Mouse (Mus musculus) MEL (cell line): ENCODE data around the gene Tex9. TPM values are rescaled to one million over a fixed set of nuclear protein-coding genes. Genes with fewer than 3 reads are reported as not detected.

ENCODE experiments used
- DNase-seq: peaks from one replicate; pipeline ENCODE4 v3.0.0; 2011; ENCODE audit warnings: low read depth, low spot score
- H3K27ac ChIP-seq: 2 replicates; pipeline ENCODE4 v1.5.1; 2012; ENCODE audit warnings: low read depth, mild to moderate bottlenecking, control low read depth, low read length, moderate library complexity; ENCODE audit not compliant: control insufficient read depth
- H3K27me3 ChIP-seq, 2 experiments: fragments of 150-350 bp in 1 of 2; sonication (generic) in 1 of 2; 2 replicates each; pipeline ENCODE4 v1.6.1; 2012; ENCODE audit warnings: low read length in 2 of 2, mild to moderate bottlenecking in 2 of 2, improper control_type of control experiment in 1 of 2, moderate library complexity in 1 of 2; ENCODE audit not compliant: insufficient read depth in 2 of 2, control insufficient read depth in 1 of 2
- H3K36me3 ChIP-seq, 2 experiments: 2 replicates each; pipeline ENCODE4 v1.6.1; 2012 to 2014; ENCODE audit warnings: low read length in 2 of 2, improper control_type of control experiment in 1 of 2, inconsistent platforms in 1 of 2, mild to moderate bottlenecking in 1 of 2; ENCODE audit not compliant: insufficient read depth in 2 of 2, control insufficient read depth in 1 of 2
- H3K4me1 ChIP-seq, 2 experiments: fragments of 150-350 bp in 1 of 2; sonication (generic) in 1 of 2; 2 replicates each; pipeline ENCODE4 v1.6.1; 2012; ENCODE audit warnings: low read length in 2 of 2, improper control_type of control experiment in 1 of 2, mild to moderate bottlenecking in 1 of 2; ENCODE audit not compliant: insufficient read depth in 2 of 2, control insufficient read depth in 1 of 2
- H3K4me3 ChIP-seq, 2 experiments: fragments of 150-350 bp in 1 of 2; sonication (generic) in 1 of 2; 2 replicates each; pipeline ENCODE4 v1.5.1; 2012; ENCODE audit warnings: low read depth in 2 of 2, low read length in 2 of 2, mild to moderate bottlenecking in 2 of 2, moderate library complexity in 2 of 2, control low read depth in 1 of 2, improper control_type of control experiment in 1 of 2; ENCODE audit not compliant: control insufficient read depth in 1 of 2, insufficient read depth in 1 of 2
- H3K79me2 ChIP-seq: 2 replicates; pipeline ENCODE4 v1.6.1; 2012; ENCODE audit warnings: mild to moderate bottlenecking, low read length, moderate library complexity; ENCODE audit not compliant: control insufficient read depth, poor library complexity, insufficient read depth
- H3K9ac ChIP-seq: 2 replicates; pipeline ENCODE4 v1.6.1; 2012; ENCODE audit warnings: low read depth, mild to moderate bottlenecking, control low read depth, low read length, moderate library complexity; ENCODE audit not compliant: control insufficient read depth, poor library complexity, severe bottlenecking
- H3K9me3 ChIP-seq: fragments of 150-350 bp; sonication (generic); replicated peaks from 2 replicates; pipeline ENCODE4 v1.6.1; 2012; ENCODE audit warnings: mild to moderate bottlenecking, low read length, improper control_type of control experiment, moderate library complexity; ENCODE audit not compliant: insufficient read depth
- BHLHE40 ChIP-seq: IDR thresholded peaks from 2 replicates; pipeline ENCODE4 v1.6.1; 2012; ENCODE audit warnings: low read depth, mild to moderate bottlenecking, inconsistent platforms, low read length, improper control_type of control experiment, borderline replicate concordance
- CHD1 ChIP-seq: IDR thresholded peaks from 2 replicates; pipeline ENCODE4 v1.6.1; 2012; ENCODE audit warnings: low read depth, mild to moderate bottlenecking, inconsistent platforms, low read length, improper control_type of control experiment
- CHD2 ChIP-seq: IDR thresholded peaks from 2 replicates; pipeline ENCODE4 v1.6.1; 2011; ENCODE audit warnings: low read length, improper control_type of control experiment
- CTCF ChIP-seq, 3 experiments: IDR thresholded peaks in 2 of 3; conservative IDR thresholded peaks in 1 of 3; 2 replicates each; pipeline ENCODE4 v1.5.1; 2011 to 2012; ENCODE audit warnings: low read length in 3 of 3, low read depth in 2 of 3, mild to moderate bottlenecking in 2 of 3, improper control_type of control experiment in 1 of 3, inconsistent platforms in 1 of 3, mixed read lengths in 1 of 3, moderate library complexity in 1 of 3; ENCODE audit not compliant: control insufficient read depth in 1 of 3, insufficient read depth in 1 of 3, poor library complexity in 1 of 3, severe bottlenecking in 1 of 3
- E2F4 ChIP-seq: IDR thresholded peaks from 2 replicates; pipeline ENCODE4 v1.6.1; 2011; ENCODE audit warnings: low read depth, low read length, improper control_type of control experiment, borderline replicate concordance
- ELF1 ChIP-seq: IDR thresholded peaks from 2 replicates; pipeline ENCODE4 v1.6.1; 2014; ENCODE audit warnings: low read depth, mild to moderate bottlenecking, inconsistent platforms, low read length, improper control_type of control experiment, moderate library complexity
- EP300 ChIP-seq, 2 experiments: IDR thresholded peaks; 2 replicates each; pipeline ENCODE4 v1.6.1; 2011; ENCODE audit warnings: improper control_type of control experiment in 2 of 2, low read length in 2 of 2, low read depth in 1 of 2, mild to moderate bottlenecking in 1 of 2
- ETS1 ChIP-seq: IDR thresholded peaks from 2 replicates; pipeline ENCODE4 v1.6.1; 2012; ENCODE audit warnings: low read depth, mild to moderate bottlenecking, inconsistent platforms, low read length, improper control_type of control experiment, moderate library complexity
- GATA1 ChIP-seq: IDR thresholded peaks from 2 replicates; pipeline ENCODE4 v1.6.1; 2011; ENCODE audit warnings: low read depth, low read length, improper control_type of control experiment
- HCFC1 ChIP-seq: IDR thresholded peaks from 2 replicates; pipeline ENCODE4 v1.6.1; 2012; ENCODE audit warnings: low read depth, mild to moderate bottlenecking, inconsistent platforms, low read length, improper control_type of control experiment, moderate library complexity
- JUND ChIP-seq: IDR thresholded peaks from 2 replicates; pipeline ENCODE4 v1.6.1; 2011; ENCODE audit warnings: low read depth, mild to moderate bottlenecking, improper control_type of control experiment, low read length
- KAT2A ChIP-seq: conservative IDR thresholded peaks from 2 replicates; pipeline ENCODE4 v1.6.1; 2012; ENCODE audit warnings: low read depth, low read length, improper control_type of control experiment, inconsistent platforms
- MAFK ChIP-seq: IDR thresholded peaks from 2 replicates; pipeline ENCODE4 v1.6.1; 2011; ENCODE audit warnings: low read depth, mild to moderate bottlenecking, low read length, improper control_type of control experiment, borderline replicate concordance
- MAX ChIP-seq: IDR thresholded peaks from 2 replicates; pipeline ENCODE4 v1.6.1; 2011; ENCODE audit warnings: low read length, improper control_type of control experiment
- MEF2A ChIP-seq: IDR thresholded peaks from 2 replicates; pipeline ENCODE4 v1.6.1; 2014; ENCODE audit warnings: low read depth, mild to moderate bottlenecking, inconsistent platforms, low read length, improper control_type of control experiment; ENCODE audit not compliant: poor library complexity, insufficient replicate concordance, severe bottlenecking; ENCODE audit errors: extremely low read depth
- MXI1 ChIP-seq: IDR thresholded peaks from 2 replicates; pipeline ENCODE4 v1.6.1; 2011; ENCODE audit warnings: mild to moderate bottlenecking, low read depth, low read length, improper control_type of control experiment
- MYB ChIP-seq: IDR thresholded peaks from 2 replicates; pipeline ENCODE4 v1.6.1; 2011; ENCODE audit warnings: mild to moderate bottlenecking, low read depth, low read length, improper control_type of control experiment
- MYC ChIP-seq: IDR thresholded peaks from 2 replicates; pipeline ENCODE4 v1.6.1; 2011; ENCODE audit warnings: low read depth, mild to moderate bottlenecking, low read length, improper control_type of control experiment, moderate library complexity
- NELFE ChIP-seq: IDR thresholded peaks from 2 replicates; pipeline ENCODE4 v1.6.1; 2011; ENCODE audit warnings: low read depth, low read length, improper control_type of control experiment
- NRF1 ChIP-seq: IDR thresholded peaks from 2 replicates; pipeline ENCODE4 v1.6.1; 2014; ENCODE audit warnings: low read depth, mild to moderate bottlenecking, inconsistent platforms, low read length, improper control_type of control experiment, moderate library complexity; ENCODE audit not compliant: poor library complexity, insufficient read depth, severe bottlenecking
- POLR2A ChIP-seq, 2 experiments: IDR thresholded peaks; 2 replicates each; pipeline ENCODE4 v1.6.1; 2011 to 2012; ENCODE audit warnings: low read length in 2 of 2, mild to moderate bottlenecking in 2 of 2, control low read depth in 1 of 2, improper control_type of control experiment in 1 of 2, low read depth in 1 of 2, moderate library complexity in 1 of 2; ENCODE audit not compliant: control insufficient read depth in 1 of 2, insufficient read depth in 1 of 2, poor library complexity in 1 of 2
- POLR2AphosphoS2 ChIP-seq: IDR thresholded peaks from 2 replicates; pipeline ENCODE4 v1.6.1; 2011; ENCODE audit warnings: low read length, improper control_type of control experiment
- POLR2AphosphoS5 ChIP-seq: IDR thresholded peaks from 2 replicates; pipeline ENCODE4 v1.6.1; 2012; ENCODE audit warnings: low read depth, borderline replicate concordance, mild to moderate bottlenecking, inconsistent platforms, low read length, moderate library complexity, mixed read lengths
- RAD21 ChIP-seq: IDR thresholded peaks from 2 replicates; pipeline ENCODE4 v1.6.1; 2011; ENCODE audit warnings: mild to moderate bottlenecking, low read depth, low read length, improper control_type of control experiment
- RCOR1 ChIP-seq: IDR thresholded peaks from 2 replicates; pipeline ENCODE4 v1.6.1; 2012; ENCODE audit warnings: low read depth, mild to moderate bottlenecking, inconsistent platforms, low read length, improper control_type of control experiment
- SIN3A ChIP-seq: IDR thresholded peaks from 2 replicates; pipeline ENCODE4 v1.6.1; 2012; ENCODE audit warnings: low read length, improper control_type of control experiment, inconsistent platforms
- SMC3 ChIP-seq: IDR thresholded peaks from 2 replicates; pipeline ENCODE4 v1.6.1; 2011; ENCODE audit warnings: low read depth, low read length, improper control_type of control experiment
- TAL1 ChIP-seq: IDR thresholded peaks from 2 replicates; pipeline ENCODE4 v1.6.1; 2012; ENCODE audit warnings: mild to moderate bottlenecking, inconsistent platforms, low read length, moderate library complexity, mixed read lengths
- TBP ChIP-seq: IDR thresholded peaks from 2 replicates; pipeline ENCODE4 v1.8.0; 2011; ENCODE audit warnings: low read depth, low read length, improper control_type of control experiment
- TCF12 ChIP-seq: IDR thresholded peaks from 2 replicates; pipeline ENCODE4 v1.6.1; 2014; ENCODE audit warnings: low read depth, mild to moderate bottlenecking, inconsistent platforms, low read length, improper control_type of control experiment, moderate library complexity
- UBTF ChIP-seq: IDR thresholded peaks from 2 replicates; pipeline ENCODE4 v1.6.1; 2012; ENCODE audit warnings: low read depth, mild to moderate bottlenecking, inconsistent platforms, low read length, improper control_type of control experiment, moderate library complexity, borderline replicate concordance; ENCODE audit not compliant: insufficient read depth
- USF1 ChIP-seq: IDR thresholded peaks from 2 replicates; pipeline ENCODE4 v1.6.1; 2014; ENCODE audit warnings: low read depth, mild to moderate bottlenecking, inconsistent platforms, low read length, improper control_type of control experiment, moderate library complexity
- USF2 ChIP-seq, 2 experiments: IDR thresholded peaks; 2 replicates each; pipeline ENCODE4 v1.6.1; 2011 to 2012; ENCODE audit warnings: improper control_type of control experiment in 2 of 2, low read length in 2 of 2, borderline replicate concordance in 1 of 2, inconsistent platforms in 1 of 2, low read depth in 1 of 2, mild to moderate bottlenecking in 1 of 2; ENCODE audit not compliant: insufficient read depth in 1 of 2
- ZC3H11A ChIP-seq: IDR thresholded peaks from 2 replicates; pipeline ENCODE4 v1.6.1; 2012; ENCODE audit warnings: low read depth, mild to moderate bottlenecking, inconsistent platforms, low read length, improper control_type of control experiment
- ZKSCAN1 ChIP-seq: IDR thresholded peaks from 2 replicates; pipeline ENCODE4 v1.6.1; 2012; ENCODE audit warnings: low read depth, mild to moderate bottlenecking, inconsistent platforms, low read length, improper control_type of control experiment, moderate library complexity
- ZMIZ1 ChIP-seq: IDR thresholded peaks from 2 replicates; pipeline ENCODE4 v1.6.1; 2012; ENCODE audit warnings: low read depth, mild to moderate bottlenecking, inconsistent platforms, low read length, improper control_type of control experiment, moderate library complexity
- ZNF384 ChIP-seq: IDR thresholded peaks from 2 replicates; pipeline ENCODE4 v1.6.1; 2012; ENCODE audit warnings: low read depth, mild to moderate bottlenecking, inconsistent platforms, low read length, improper control_type of control experiment
- polyA plus RNA-seq, 2 experiments: library from polyadenylated mRNA; stranded (reverse) in 1 of 2; unstranded in 1 of 2; fragments of >175 nt in 1 of 2; fragments of >200 nt in 1 of 2; gene quantifications; 2 replicates each; pipeline versions ENCODE4 v1.2.1 to v1.2.4; 2012; ENCODE audit warnings: low replicate concordance in 2 of 2, low read depth in 1 of 2; ENCODE audit not compliant: insufficient read length in 2 of 2, insufficient read depth in 1 of 2, missing spikeins in 1 of 2
- total RNA-seq: library from RNA; depleted of rRNA; stranded (reverse); fragments of 300-350 nt; gene quantifications from 2 replicates; pipeline ENCODE4 v1.2.3, GENCODE M21; 2012

Gene Tex9
- total and polyA plus RNA-seq, 3 experiments = 7.0 to 17.1 TPM; not detected in 1

DNA sequence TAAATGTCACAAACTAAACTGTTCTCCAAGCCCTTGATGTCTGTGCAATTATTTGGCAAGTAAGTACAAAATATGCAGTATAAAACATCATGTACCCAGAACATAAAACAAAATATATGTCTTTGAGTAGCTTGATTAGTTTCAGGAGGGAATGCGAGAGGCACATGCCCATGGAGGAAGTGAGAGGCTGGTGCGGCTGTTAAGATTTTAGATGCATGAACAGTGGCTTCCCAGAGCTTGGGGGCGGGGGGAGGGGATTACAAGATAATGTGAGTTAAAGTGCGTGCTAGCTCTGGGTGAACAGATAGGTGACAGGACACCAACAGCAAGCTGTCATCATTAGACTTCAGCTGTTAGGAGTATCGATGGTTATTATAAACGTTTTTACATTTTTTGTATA lies 40.9 kb downstream of the Tex9 start:
- Histone ChIP-seq H3K9me3 (no peaks in the 10 kb centered on the region), H3K27ac (peak overlapping the region; percentile 1; the same call in 1 of the 2 replicates), H3K79me2 (peaks cover 1% of the 10 kb centered on the region), H3K9ac (no peak overlapping the region), H3K36me3 (peaks cover 34 to 50% of the 10 kb centered on the region in 2 experiments), H3K4me1 (peaks cover 13 to 16% of the 10 kb centered on the region in 2 experiments), H3K4me3 (no peak overlapping the region), H3K27me3 (no peaks in the 10 kb centered on the region)
- DNase-seq = peak; percentile 61
- TF ChIP-seq TAL1 (no peak), TBP (no peak), GATA1 (peak; percentile 32; the same call in 1 of the 2 replicates), NRF1 (no peak), ZC3H11A (no peak), BHLHE40 (0 out of 2 replicates have a peak, but pooled peaks have one; percentile 22), MYC (0 out of 2 replicates have a peak, but pooled peaks have one; percentile 50), SIN3A (peak; percentile 38; the same call in 1 of the 2 replicates), JUND (no peak), SMC3 (0 out of 2 replicates have a peak, but pooled peaks have one; percentile 13), MEF2A (no peak), ZKSCAN1 (no peak), USF2 (IDR thresholded peaks at IDR 0.05; ENCODE audit: borderline replicate concordance in 1 of 2, insufficient read depth in 1 of 2, low read depth in 1 of 2, low read length in 2 of 2) (no peak), ETS1 (no peak; the same call in 1 of the 2 replicates), EP300 (IDR thresholded peaks at IDR 0.05; ENCODE audit: low read depth in 1 of 2, low read length in 2 of 2) (peak; percentile 37 to 67; a peak in 3 of 4 replicates), E2F4 (no peak), ELF1 (no peak), RAD21 (no peak), POLR2AphosphoS5 (no peak), MAX (peak; percentile 67), MXI1 (0 out of 2 replicates have a peak, but pooled peaks have one; percentile 13), CTCF (IDR thresholded peaks at IDR 0.05 in 2 of 3, conservative IDR thresholded peaks at IDR 0.05 in 1 of 3; ENCODE audit: control insufficient read depth in 1 of 3, insufficient read depth in 1 of 3, low read depth in 2 of 3, low read length in 3 of 3, poor library complexity in 1 of 3, severe bottlenecking in 1 of 3) (no peak), MAFK (no peak), TCF12 (0 out of 2 replicates have a peak, but pooled peaks have one; percentile 43), HCFC1 (no peak), ZMIZ1 (no peak), NELFE (no peak), CHD1 (no peak), KAT2A (no peak), USF1 (no peak; the same call in 1 of the 2 replicates), POLR2A (IDR thresholded peaks at IDR 0.05; ENCODE audit: control insufficient read depth in 1 of 2, insufficient read depth in 1 of 2, low read depth in 1 of 2, low read length in 2 of 2, poor library complexity in 1 of 2) (no peak), RCOR1 (no peak; the same call in 1 of the 2 replicates), MYB (no peak), UBTF (no peak), ZNF384 (no peak), CHD2 (no peak), POLR2AphosphoS2 (no peak)
